Mouse (Mus musculus): ENCODE measurements around the gene Nck1. TPM values are rescaled to one million over a fixed set of nuclear protein-coding genes. Genes with fewer than 3 reads are reported as not detected.

The Nck1 gene
- polyA plus RNA-seq, 1 experiment, result 17.1 TPM

DNA sequence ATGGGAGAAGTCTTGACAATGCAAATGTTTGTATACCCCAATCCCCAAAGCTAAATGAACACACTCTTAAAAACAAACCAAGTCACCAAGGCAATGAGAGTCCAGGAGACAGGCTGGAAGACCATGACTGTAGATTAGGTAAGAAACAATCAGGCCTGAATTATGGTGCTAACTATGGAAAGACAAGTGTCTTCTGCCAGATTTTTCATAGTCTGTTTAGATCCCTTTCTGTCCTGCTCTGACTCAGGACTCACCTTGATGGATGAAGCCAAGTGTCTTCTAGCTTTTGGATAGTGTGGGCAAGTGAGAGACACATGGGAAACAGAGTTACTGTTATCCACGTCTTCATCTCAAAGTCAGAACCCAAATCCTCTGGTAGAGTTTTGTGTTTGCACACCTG is 25.6 kb upstream of the Nck1 start:
- no peak for TF ChIP-seq TCF12 (IDR thresholded peaks at IDR 0.05; ENCODE audit: insufficient read depth, poor library complexity, severe bottlenecking)
- no peak overlapping the region for H3ac ChIP-seq (ENCODE audit: control insufficient read depth, insufficient read length)
- H3K79me2 ChIP-seq (ENCODE audit: control insufficient read depth, insufficient read depth), result no peaks in the 10 kb centered on the region

GRCm38 (mm10) chr9:100570626-100571233 is 24.8 kb upstream of the Nck1 start, which contains the start of gene Slc35g2:
Slc35g2 (minus strand) TSS chr9:100571090.
- H3K4me3 ChIP-seq, result no peak within 1 kb of the TSS
- TF ChIP-seq REST (IDR thresholded peaks at IDR 0.05; ENCODE audit: insufficient read depth, insufficient read length) (no peak), TCF12 (IDR thresholded peaks at IDR 0.05; ENCODE audit: insufficient read depth, poor library complexity, severe bottlenecking) (no peak), POLR2AphosphoS2 (IDR thresholded peaks at IDR 0.05; ENCODE audit: insufficient read length, low read depth) (no peak), MYOG (IDR thresholded peaks at IDR 0.05; ENCODE audit: control insufficient read depth in 1 of 3, insufficient read depth in 1 of 3, insufficient read length in 2 of 3, low read depth in 2 of 3) (no peak), MAX (IDR thresholded peaks at IDR 0.05; ENCODE audit: low read depth) (no peak), TCF3 (IDR thresholded peaks at IDR 0.05; ENCODE audit: insufficient read length, low read depth) (no peak), E2F4 (IDR thresholded peaks at IDR 0.05; ENCODE audit: insufficient read depth) (no peak), MYOD1 (IDR thresholded peaks at IDR 0.05; ENCODE audit: control insufficient read depth in 1 of 3, insufficient read length in 2 of 3, low read depth in 2 of 3) (no peak), CEBPB (IDR thresholded peaks at IDR 0.05; ENCODE audit: insufficient read depth, poor library complexity, severe bottlenecking) (no peak), USF1 (IDR thresholded peaks at IDR 0.05; ENCODE audit: low read depth) (no peak), SRF (IDR thresholded peaks at IDR 0.05; ENCODE audit: control insufficient read depth, insufficient read length, low read depth) (no peak), POLR2A (IDR thresholded peaks at IDR 0.05; ENCODE audit: insufficient read length, low read depth) (no peak)
- no peaks in the 10 kb centered on the region for H3K79me2 ChIP-seq (ENCODE audit: control insufficient read depth, insufficient read depth)
- no peaks in the 10 kb centered on the region for H3K36me3 ChIP-seq (ENCODE audit: control insufficient read depth, insufficient read depth)
- H3K4me2 ChIP-seq (ENCODE audit: low read depth), result no peak within 1 kb of the TSS
- no peaks in the 10 kb centered on the region for H3K27me3 ChIP-seq (ENCODE audit: control insufficient read depth, insufficient read depth, insufficient read length)
- no peak within 1 kb of the TSS for H3ac ChIP-seq (ENCODE audit: control insufficient read depth, insufficient read length)

More for the DNA sequence above, 25.6 kb upstream of the Nck1 start:
- no peaks in the 10 kb centered on the region for H3K27me3 ChIP-seq (ENCODE audit: control insufficient read depth, insufficient read depth, insufficient read length)
- H3K4me3 ChIP-seq, result no peak overlapping the region
- no peaks in the 10 kb centered on the region for H3K36me3 ChIP-seq (ENCODE audit: control insufficient read depth, insufficient read depth)
- H3K4me2 ChIP-seq (ENCODE audit: low read depth), result no peak overlapping the region

DNA sequence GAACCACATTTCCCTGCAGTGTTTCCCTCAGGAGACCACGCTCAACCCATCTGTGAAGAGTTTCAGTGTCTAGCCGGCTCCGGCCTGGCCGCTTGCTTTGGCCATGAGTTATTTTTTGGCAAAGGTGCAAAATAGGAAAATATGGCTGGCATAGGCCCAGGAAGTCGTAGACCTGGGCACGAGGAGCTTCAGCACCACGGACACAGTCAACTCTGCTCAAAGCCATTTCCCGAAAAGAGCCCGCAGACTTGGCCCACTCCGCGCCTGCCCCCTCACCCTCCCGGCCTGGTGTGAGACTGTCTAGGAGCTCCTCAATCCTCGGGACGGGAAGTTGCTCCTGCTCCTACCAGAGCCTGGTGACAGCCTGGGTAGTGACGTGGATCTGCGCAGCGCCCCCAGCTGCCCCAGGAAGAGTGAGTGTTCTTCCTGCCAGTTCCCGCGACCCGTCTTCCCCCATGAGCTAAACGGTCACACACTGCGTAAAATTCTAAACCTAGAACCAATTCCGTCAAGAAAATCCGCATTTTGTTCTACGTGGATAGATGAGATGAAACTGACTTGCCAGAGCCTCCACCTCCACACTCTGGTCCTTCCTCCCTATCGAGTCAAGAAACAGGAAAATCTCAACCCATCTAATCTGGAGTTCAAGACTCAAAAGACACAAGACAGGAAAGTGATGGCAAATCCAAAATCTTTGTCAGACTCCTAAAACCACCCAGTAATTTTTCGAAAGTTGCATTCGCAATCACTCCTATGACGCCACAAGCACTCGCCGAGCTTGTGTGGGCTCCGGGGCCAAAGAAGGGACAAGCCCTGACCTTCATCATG is 24.1 kb upstream of the Nck1 start:
- no peaks in the 10 kb centered on the region for H3K36me3 ChIP-seq (ENCODE audit: control insufficient read depth, insufficient read depth)

DNA sequence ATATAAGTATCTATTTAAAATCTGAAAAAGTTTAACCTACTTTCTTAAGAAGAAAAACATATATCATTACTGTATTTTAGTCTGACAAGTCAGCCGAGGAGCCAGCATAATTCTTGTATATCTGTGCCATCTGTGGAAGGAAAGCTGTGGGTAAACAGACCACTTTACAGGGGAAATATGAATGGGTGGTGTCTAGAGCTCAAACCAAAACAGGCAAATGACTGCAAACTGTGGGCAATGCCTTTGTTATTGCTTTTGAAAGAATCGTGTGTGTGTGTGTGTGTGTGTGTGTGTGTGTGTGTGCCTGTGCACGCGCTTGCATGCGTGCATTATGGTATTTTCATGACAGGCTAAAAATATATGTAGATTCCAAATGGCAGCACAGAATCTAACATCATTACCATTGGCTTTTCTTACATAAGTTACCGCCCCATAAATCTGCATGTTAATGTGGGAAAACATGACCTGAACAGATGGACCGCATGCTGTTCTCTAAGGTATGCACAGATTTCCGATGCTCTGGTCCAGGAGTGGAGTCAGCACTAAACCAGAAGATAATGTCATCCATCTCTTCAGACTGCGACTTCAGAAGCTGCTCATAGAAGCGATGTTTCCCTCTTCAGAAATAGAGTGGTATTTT is 14.4 kb upstream of the Nck1 start:
- Histone ChIP-seq H3K4me2 (ENCODE audit: low read depth) (no peak overlapping the region), H3K4me3 (no peak overlapping the region), H3ac (ENCODE audit: control insufficient read depth, insufficient read length) (no peak overlapping the region), H3K27me3 (ENCODE audit: control insufficient read depth, insufficient read depth, insufficient read length) (no peaks in the 10 kb centered on the region), H3K79me2 (ENCODE audit: control insufficient read depth, insufficient read depth) (no peaks in the 10 kb centered on the region), H3K36me3 (ENCODE audit: control insufficient read depth, insufficient read depth) (no peaks in the 10 kb centered on the region)
- TF ChIP-seq REST (IDR thresholded peaks at IDR 0.05; ENCODE audit: insufficient read depth, insufficient read length) (no peak), CEBPB (IDR thresholded peaks at IDR 0.05; ENCODE audit: insufficient read depth, poor library complexity, severe bottlenecking) (no peak), USF1 (IDR thresholded peaks at IDR 0.05; ENCODE audit: low read depth) (no peak), TCF12 (IDR thresholded peaks at IDR 0.05; ENCODE audit: insufficient read depth, poor library complexity, severe bottlenecking) (no peak), TCF3 (IDR thresholded peaks at IDR 0.05; ENCODE audit: insufficient read length, low read depth) (no peak), POLR2A (IDR thresholded peaks at IDR 0.05; ENCODE audit: insufficient read length, low read depth) (no peak), MYOD1 (IDR thresholded peaks at IDR 0.05; ENCODE audit: control insufficient read depth in 1 of 3, insufficient read length in 2 of 3, low read depth in 2 of 3) (no peak), POLR2AphosphoS2 (IDR thresholded peaks at IDR 0.05; ENCODE audit: insufficient read length, low read depth) (no peak), MYOG (IDR thresholded peaks at IDR 0.05; ENCODE audit: control insufficient read depth in 1 of 3, insufficient read depth in 1 of 3, insufficient read length in 2 of 3, low read depth in 2 of 3) (no peak), SRF (IDR thresholded peaks at IDR 0.05; ENCODE audit: control insufficient read depth, insufficient read length, low read depth) (no peak), E2F4 (IDR thresholded peaks at IDR 0.05; ENCODE audit: insufficient read depth) (no peak), MAX (IDR thresholded peaks at IDR 0.05; ENCODE audit: low read depth) (no peak)

More for the DNA sequence above, 24.1 kb upstream of the Nck1 start:
- TF ChIP-seq MYOD1 (IDR thresholded peaks at IDR 0.05; ENCODE audit: control insufficient read depth in 1 of 3, insufficient read length in 2 of 3, low read depth in 2 of 3), result no peak
- peak; percentile 14 for TF ChIP-seq REST (IDR thresholded peaks at IDR 0.05; ENCODE audit: insufficient read depth, insufficient read length)
- Histone ChIP-seq H3K4me3 (no peak overlapping the region), H3K79me2 (ENCODE audit: control insufficient read depth, insufficient read depth) (no peaks in the 10 kb centered on the region), H3K27me3 (ENCODE audit: control insufficient read depth, insufficient read depth, insufficient read length) (no peaks in the 10 kb centered on the region), H3K4me2 (ENCODE audit: low read depth) (no peak overlapping the region), H3ac (ENCODE audit: control insufficient read depth, insufficient read length) (no peak overlapping the region)

DNA sequence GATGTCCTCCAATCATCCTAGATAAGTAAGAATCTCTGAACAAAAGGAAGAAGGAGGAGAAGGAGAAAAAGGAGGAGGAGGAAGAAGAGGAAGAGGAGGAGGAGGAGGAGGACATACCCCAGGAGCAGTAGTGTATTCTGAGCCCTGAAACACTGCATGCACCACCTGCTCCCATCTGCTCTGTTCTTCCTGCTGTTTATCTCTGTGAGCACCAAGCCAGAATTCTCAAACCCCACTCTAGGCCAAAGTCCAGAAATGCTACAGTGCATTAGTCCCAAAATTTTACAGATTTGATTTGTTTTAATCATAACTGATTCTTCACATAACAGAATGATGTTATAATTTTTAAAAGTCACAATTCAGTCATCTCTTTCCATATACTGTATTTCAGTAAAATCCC is 13.1 kb upstream of the Nck1 start:
- Histone ChIP-seq H3K4me2 (ENCODE audit: low read depth) (no peak overlapping the region), H3K79me2 (ENCODE audit: control insufficient read depth, insufficient read depth) (no peaks in the 10 kb centered on the region), H3K4me3 (no peak overlapping the region), H3K36me3 (ENCODE audit: control insufficient read depth, insufficient read depth) (no peaks in the 10 kb centered on the region), H3ac (ENCODE audit: control insufficient read depth, insufficient read length) (no peak overlapping the region), H3K27me3 (ENCODE audit: control insufficient read depth, insufficient read depth, insufficient read length) (no peaks in the 10 kb centered on the region)
- TF ChIP-seq MAX (IDR thresholded peaks at IDR 0.05; ENCODE audit: low read depth), result no peak
- TF ChIP-seq CEBPB (IDR thresholded peaks at IDR 0.05; ENCODE audit: insufficient read depth, poor library complexity, severe bottlenecking), result no peak
- no peak for TF ChIP-seq REST (IDR thresholded peaks at IDR 0.05; ENCODE audit: insufficient read depth, insufficient read length)
- TF ChIP-seq POLR2AphosphoS2 (IDR thresholded peaks at IDR 0.05; ENCODE audit: insufficient read length, low read depth), result no peak
